Mouse (Mus musculus) cortical plate, adult 2 months (tissue): ENCODE measurements at regions not wholly inside any gene's neighbourhood (a gene's known extent, or its start where the extent isn't known, plus 50 kb on each side); places are given as distances from the start of the nearest gene placed in this dataset.
A peak's percentile ranks its signal among the peaks of the same experiment; 100 is the strongest.

ENCODE experiments used
- H3K27ac ChIP-seq: fragments of 200-500 bp; 2 replicates; pipeline ENCODE4 v1.5.1; 2012; ENCODE audit warnings: low read length, control low read depth, inconsistent platforms; ENCODE audit not compliant: insufficient read depth
- H3K4me1 ChIP-seq: fragments of 200-500 bp; 2 replicates; pipeline ENCODE4 v1.6.1; 2011; ENCODE audit warnings: low read length; ENCODE audit not compliant: control insufficient read depth, insufficient read depth
- H3K4me3 ChIP-seq: fragments of 200-500 bp; 2 replicates; pipeline ENCODE4 v1.5.1; 2011; ENCODE audit warnings: mild to moderate bottlenecking, low read length, control low read depth; ENCODE audit not compliant: insufficient read depth
- CTCF ChIP-seq: fragments of 200-500 bp; IDR thresholded peaks from 2 replicates; pipeline ENCODE4 v1.5.1; 2011; ENCODE audit warnings: mild to moderate bottlenecking, control low read depth, low read length; ENCODE audit not compliant: insufficient read depth; ENCODE audit errors: extremely low read depth
- POLR2A ChIP-seq: fragments of 200-500 bp; IDR thresholded peaks from 2 replicates; pipeline ENCODE4 v1.6.1; 2011; ENCODE audit warnings: mild to moderate bottlenecking, low read length, control low read depth; ENCODE audit not compliant: insufficient read depth; ENCODE audit errors: extremely low read depth

DNA sequence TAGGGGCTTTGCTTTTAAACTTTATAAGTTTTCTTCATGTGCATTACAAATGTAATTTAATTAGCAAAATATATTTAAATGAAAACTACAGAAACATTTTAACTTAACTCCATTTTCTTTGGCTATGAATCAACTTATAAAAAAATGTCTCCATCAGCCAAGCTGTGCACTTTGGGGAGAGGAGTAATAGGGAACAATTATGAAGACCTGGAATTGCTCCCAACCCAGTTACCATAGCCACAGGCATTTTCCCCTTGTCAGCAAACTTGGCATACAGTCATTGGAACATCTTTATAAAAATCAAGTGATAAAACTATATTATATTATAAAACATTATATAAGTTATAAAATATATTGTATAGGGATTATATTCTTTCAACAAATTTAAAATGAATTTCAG lies 65.0 kb downstream of the Atxn7l3b start:
- H3K27ac ChIP-seq, result no peak overlapping the region
- H3K4me3 ChIP-seq, result no peak overlapping the region
- no peaks in the 10 kb centered on the region for H3K4me1 ChIP-seq
- TF ChIP-seq POLR2A (no peak), CTCF (no peak)

DNA sequence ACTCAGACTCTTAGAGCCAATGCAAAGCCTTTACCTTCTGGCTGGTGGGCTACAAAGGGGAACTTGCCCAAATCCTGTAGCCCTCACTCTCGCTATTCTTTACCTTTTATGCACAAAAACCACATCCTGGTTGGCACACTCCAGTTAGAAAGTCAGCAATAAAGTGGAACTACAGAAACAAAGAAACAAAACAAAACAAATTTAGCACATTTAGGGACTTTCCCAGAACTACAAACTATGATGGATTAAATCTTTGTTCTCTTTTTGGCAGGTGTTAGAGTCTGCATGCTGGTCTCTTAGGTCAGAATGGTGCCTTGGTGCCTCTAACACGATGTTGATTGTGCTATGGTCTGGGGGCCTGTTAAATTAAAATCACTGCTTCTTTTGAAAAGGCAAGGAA lies 65.4 kb downstream of the Atxn7l3b start:
- no peak for TF ChIP-seq POLR2A
- TF ChIP-seq CTCF, result no peak
- Histone ChIP-seq H3K4me1 (no peaks in the 10 kb centered on the region), H3K4me3 (no peak overlapping the region), H3K27ac (no peak overlapping the region)

DNA sequence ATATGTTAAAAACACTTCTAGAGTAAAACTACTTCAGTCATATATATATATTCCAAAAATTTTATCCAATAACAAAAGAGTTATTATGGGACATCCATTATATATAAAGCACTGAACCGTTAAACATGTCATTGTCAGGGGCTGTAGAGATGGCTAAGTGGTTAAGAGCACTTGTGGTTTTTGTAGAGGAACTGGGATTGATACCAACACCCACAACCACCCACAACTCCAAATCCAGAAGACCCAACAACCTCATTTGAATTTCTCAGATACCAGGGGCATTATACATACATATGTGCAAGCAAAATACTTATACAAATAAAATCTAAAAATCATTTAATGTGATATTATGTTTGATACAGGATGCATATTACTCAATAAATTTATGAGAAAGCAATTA lies 76.8 kb downstream of the Atxn7l3b start:
- H3K4me3 ChIP-seq, result no peak overlapping the region
- H3K4me1 ChIP-seq, result no peaks in the 10 kb centered on the region
- no peak overlapping the region for H3K27ac ChIP-seq
- TF ChIP-seq CTCF, result no peak
- no peak for TF ChIP-seq POLR2A

DNA sequence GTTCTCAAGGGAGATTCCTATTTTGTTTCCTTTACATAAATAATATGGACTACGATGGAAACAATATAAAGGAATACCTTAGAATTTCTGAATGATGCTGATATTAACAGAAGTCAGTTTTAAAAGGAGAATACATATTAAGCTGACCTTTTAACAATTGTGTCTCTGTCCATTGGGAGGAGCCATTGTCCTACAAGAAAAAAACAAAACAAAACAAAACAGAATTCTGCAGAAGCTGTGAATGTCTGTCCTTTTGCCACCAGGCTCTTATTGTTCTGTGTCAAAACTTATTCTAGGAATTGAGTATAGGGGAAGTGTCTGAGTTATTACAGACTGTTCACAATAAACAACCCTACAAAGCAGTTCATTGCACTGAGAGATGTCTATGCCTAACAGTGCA lies 82.6 kb downstream of the Atxn7l3b start:
- Histone ChIP-seq H3K27ac (no peak overlapping the region), H3K4me1 (no peaks in the 10 kb centered on the region)
- TF ChIP-seq POLR2A, result no peak
- no peak for TF ChIP-seq CTCF

DNA sequence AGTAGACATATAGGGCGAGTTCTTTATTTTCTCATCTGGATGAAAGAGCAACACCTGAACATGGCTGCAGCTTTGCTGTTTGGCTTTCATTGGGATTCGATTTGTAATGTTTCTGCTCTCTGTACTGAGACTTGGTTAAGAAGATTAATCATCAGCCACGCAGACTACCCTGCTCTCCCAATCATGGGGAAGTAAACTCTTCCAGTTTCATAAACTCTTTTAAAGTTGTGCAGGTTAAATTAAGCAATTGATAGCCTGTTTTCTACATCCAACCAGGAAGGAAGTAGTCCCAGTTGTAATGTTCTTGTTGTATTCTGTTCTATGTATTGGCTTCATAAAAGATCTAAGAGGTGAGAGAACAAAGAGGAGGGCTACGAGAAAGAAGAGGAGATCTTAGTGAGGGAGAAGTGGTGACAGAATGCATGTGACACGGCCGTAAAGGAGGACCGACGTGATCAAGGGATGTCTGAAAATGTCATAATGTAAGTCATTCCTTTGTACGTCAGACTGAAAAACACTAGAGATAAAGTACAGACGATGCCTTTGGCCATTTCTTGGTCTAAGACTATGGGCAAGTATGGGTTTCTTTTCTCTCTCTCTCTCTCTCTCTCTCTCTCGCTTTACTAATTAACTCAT lies 91.3 kb downstream of the Atxn7l3b start:
- Histone ChIP-seq H3K4me3 (no peak overlapping the region), H3K4me1 (no peaks in the 10 kb centered on the region), H3K27ac (no peak overlapping the region)
- no peak for TF ChIP-seq CTCF
- no peak for TF ChIP-seq POLR2A

More for the DNA sequence above, 82.6 kb downstream of the Atxn7l3b start:
- no peak overlapping the region for H3K4me3 ChIP-seq

DNA sequence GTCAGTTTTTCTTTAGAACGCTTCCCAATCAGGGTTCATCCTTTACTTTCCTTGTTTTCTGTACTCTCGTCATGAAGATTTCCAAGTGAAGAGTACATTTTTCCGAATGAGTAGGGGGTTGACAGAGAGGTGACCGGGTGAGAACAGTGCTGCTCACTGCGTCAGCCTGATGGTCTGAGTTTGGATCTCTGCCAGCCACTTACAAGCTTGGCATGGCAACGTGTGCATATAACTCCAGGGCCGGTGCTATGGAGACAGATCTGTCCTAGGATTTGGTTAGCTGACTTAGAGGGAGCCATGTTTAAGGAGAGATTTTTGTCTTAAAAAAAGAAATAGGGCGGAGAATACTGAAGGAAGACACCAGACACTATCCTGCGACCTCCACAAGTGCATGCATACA lies 92.8 kb downstream of the Atxn7l3b start:
- TF ChIP-seq POLR2A, result no peak
- no peak for TF ChIP-seq CTCF
- H3K27ac ChIP-seq, result no peak overlapping the region
- no peak overlapping the region for H3K4me3 ChIP-seq
- no peaks in the 10 kb centered on the region for H3K4me1 ChIP-seq

DNA sequence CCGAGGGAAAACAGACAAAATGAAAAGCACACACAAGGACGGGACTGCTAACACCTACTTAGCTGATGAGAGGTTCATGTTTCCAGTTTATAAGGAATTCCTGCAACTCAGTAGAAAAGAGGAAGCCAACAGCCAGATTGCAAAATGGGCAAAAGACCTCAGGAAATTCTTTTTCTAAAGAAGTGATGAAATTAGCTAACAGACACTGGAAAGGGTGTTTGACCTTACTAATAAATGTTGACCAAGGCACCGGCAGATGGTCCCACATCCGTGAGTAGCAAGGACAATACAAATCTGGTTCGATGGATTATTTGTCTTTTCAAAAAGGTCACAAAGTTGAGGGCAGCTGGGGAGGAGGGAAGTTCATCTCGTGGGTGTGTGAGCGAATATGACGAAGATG lies 93.3 kb downstream of the Atxn7l3b start:
- H3K27ac ChIP-seq, result no peak overlapping the region
- no peaks in the 10 kb centered on the region for H3K4me1 ChIP-seq
- TF ChIP-seq CTCF (no peak), POLR2A (no peak)
- H3K4me3 ChIP-seq, result no peak overlapping the region

DNA sequence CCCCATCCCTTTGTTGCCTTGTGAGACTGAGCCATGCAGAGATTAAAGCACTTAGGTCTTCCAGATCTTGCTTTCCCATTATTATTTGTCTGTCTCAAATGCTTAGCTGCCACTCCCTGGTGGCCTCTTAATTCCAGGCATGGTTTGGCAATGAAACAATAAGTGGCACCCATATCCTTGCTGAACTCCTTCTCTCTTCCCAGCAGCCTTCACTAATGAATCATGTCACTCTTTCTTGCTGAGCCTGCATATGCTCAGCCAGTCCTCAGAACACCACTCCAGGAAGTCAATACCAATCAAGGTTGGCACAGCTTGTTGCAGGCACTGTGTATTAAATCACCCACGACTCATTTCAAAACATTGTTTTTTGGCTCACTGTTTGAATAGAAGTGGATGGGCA lies 118.6 kb downstream of the Atxn7l3b start:
- no peak overlapping the region for H3K4me3 ChIP-seq
- H3K4me1 ChIP-seq, result no peaks in the 10 kb centered on the region
- no peak for TF ChIP-seq CTCF

DNA sequence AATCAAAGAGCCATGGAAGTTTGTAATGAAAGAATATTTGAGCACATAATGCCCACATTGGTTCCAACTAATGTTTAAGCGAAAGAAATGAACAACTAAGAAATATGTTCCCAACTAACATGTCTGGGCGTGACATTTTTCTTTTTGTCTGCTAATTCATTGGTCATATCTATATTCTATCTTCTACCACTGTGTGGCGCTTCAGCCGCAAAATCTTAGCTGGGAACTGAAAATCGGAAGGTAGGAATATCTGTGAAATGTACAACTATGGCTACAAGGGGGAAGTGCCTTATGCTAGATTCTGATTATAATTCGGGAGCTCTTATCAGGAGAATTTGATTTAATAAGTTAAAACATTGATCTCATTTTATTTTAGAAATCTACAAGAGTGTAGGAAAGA lies 125.2 kb downstream of the Atxn7l3b start:
- H3K4me3 ChIP-seq, result no peak overlapping the region
- H3K27ac ChIP-seq, result no peak overlapping the region
- H3K4me1 ChIP-seq, result no peaks in the 10 kb centered on the region
- no peak for TF ChIP-seq POLR2A
- peak; percentile 35; the same call in 1 of the 2 replicates for TF ChIP-seq CTCF

More for the DNA sequence above, 118.6 kb downstream of the Atxn7l3b start:
- no peak overlapping the region for H3K27ac ChIP-seq

DNA sequence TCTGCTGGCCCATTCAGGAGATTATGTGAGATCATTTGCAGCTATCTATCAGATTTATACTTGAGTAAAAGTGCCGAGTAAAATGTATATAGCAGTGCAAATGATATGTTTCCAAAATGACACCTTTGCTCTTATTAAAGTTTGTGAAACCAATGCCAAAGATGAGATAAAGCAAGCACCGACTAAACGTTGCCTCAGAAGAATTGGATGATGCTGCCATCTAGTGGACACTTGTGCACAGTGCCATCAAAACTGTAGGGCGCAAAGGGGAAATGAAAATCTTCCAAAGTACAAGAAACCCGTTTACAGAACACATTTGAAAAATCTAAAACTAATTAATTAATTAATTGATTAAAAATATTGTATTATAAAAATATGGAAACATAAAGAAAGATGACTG lies 127.2 kb downstream of the Atxn7l3b start:
- TF ChIP-seq POLR2A (no peak), CTCF (peak; percentile 87)

DNA sequence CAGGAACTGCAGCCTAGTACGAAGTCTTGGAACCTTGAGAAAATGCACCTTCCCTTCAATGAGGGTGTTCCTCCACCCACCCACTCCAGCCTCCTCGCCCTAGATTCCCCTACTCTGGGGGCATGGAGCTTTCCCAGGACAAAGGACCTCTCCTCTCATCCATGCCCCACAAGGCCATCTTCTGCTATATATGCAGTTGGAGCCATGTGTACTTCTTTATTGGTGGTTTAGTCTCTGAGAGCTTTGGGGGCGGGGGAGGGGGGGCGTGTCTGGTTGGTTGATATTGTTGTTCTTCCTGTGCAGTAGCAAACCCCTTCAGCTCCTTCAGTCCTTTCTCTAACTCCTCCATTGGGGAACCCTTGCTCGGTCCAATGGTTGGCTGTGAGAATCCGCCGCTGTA lies 130.2 kb downstream of the Atxn7l3b start:
- TF ChIP-seq POLR2A, result no peak
- TF ChIP-seq CTCF, result no peak
- no peaks in the 10 kb centered on the region for H3K4me1 ChIP-seq
- no peak overlapping the region for H3K4me3 ChIP-seq
- H3K27ac ChIP-seq, result no peak overlapping the region

More for the DNA sequence above, 127.2 kb downstream of the Atxn7l3b start:
- Histone ChIP-seq H3K27ac (no peak overlapping the region), H3K4me1 (no peaks in the 10 kb centered on the region), H3K4me3 (no peak overlapping the region)
